Mouse (Mus musculus) CH12.LX (cell line): ENCODE data around the gene Zfp106. TPM values are rescaled to one million over a fixed set of nuclear protein-coding genes. Genes with fewer than 3 reads are reported as not detected.

Source experiments
- DNase-seq: peaks from one replicate; pipeline ENCODE4 v3.0.0-alpha.2; 2013; ENCODE audit errors: extremely low read depth
- H3K27ac ChIP-seq: 2 replicates; pipeline ENCODE4 v1.5.1; 2012; ENCODE audit warnings: low read depth, mild to moderate bottlenecking, control low read depth, moderate library complexity; ENCODE audit not compliant: insufficient read depth
- H3K27me3 ChIP-seq: replicated peaks from 2 replicates; pipeline ENCODE3; 2012; ENCODE audit warnings: inconsistent platforms
- H3K36me3 ChIP-seq, 2 experiments: replicated peaks in 1 of 2; 2 replicates each; pipeline versions ENCODE3 to v1.6.1; 2012; ENCODE audit warnings: inconsistent platforms in 1 of 2, low read length in 1 of 2, mild to moderate bottlenecking in 1 of 2, mixed read lengths in 1 of 2, moderate library complexity in 1 of 2; ENCODE audit not compliant: control insufficient read depth in 1 of 2, insufficient read depth in 1 of 2
- H3K4me1 ChIP-seq, 2 experiments: 2 replicates each; pipeline ENCODE4 v1.6.1; 2012; ENCODE audit warnings: inconsistent platforms in 1 of 2, moderate library complexity in 1 of 2; ENCODE audit not compliant: insufficient read depth in 2 of 2, control insufficient read depth in 1 of 2
- H3K4me2 ChIP-seq: 2 replicates; pipeline ENCODE4 v1.6.1; 2012; ENCODE audit warnings: low read depth, mild to moderate bottlenecking, control low read depth; ENCODE audit not compliant: poor library complexity, insufficient read depth, severe bottlenecking
- H3K4me3 ChIP-seq, 3 experiments: fragments of 150-350 bp in 1 of 3; sonication (generic) in 1 of 3; replicated peaks in 1 of 3; 2 replicates each; pipeline versions ENCODE3 to v1.5.1; 2011 to 2012; ENCODE audit warnings: low read depth in 2 of 3, low read length in 2 of 3, mild to moderate bottlenecking in 2 of 3, moderate library complexity in 2 of 3, control low read depth in 1 of 3, improper control_type of control experiment in 1 of 3, inconsistent platforms in 1 of 3, mixed read lengths in 1 of 3; ENCODE audit not compliant: poor library complexity in 1 of 3
- H3K79me2 ChIP-seq: replicated peaks from 2 replicates; pipeline ENCODE4 v1.6.1; 2012; ENCODE audit warnings: mild to moderate bottlenecking, moderate library complexity; ENCODE audit not compliant: control insufficient read depth, poor library complexity, insufficient read depth, severe bottlenecking; ENCODE audit errors: extremely low read depth
- H3K9ac ChIP-seq: 2 replicates; pipeline ENCODE4 v1.6.1; 2012; ENCODE audit warnings: low read depth, mild to moderate bottlenecking, control low read depth, moderate library complexity; ENCODE audit not compliant: insufficient read depth
- H3K9me3 ChIP-seq: replicated peaks from 2 replicates; pipeline ENCODE3; 2012; ENCODE audit warnings: low read length, inconsistent platforms, mixed read lengths
- BHLHE40 ChIP-seq: IDR thresholded peaks from 2 replicates; pipeline ENCODE4 v1.6.1; 2011; ENCODE audit warnings: mild to moderate bottlenecking, low read depth, low read length, improper control_type of control experiment
- CHD1 ChIP-seq: IDR thresholded peaks from 2 replicates; pipeline ENCODE4 v1.6.1; 2012; ENCODE audit warnings: low read depth, low read length, improper control_type of control experiment, inconsistent platforms
- CHD2 ChIP-seq: IDR thresholded peaks from 2 replicates; pipeline ENCODE4 v1.6.1; 2011; ENCODE audit warnings: low read length, improper control_type of control experiment
- ELF1 ChIP-seq: IDR thresholded peaks from 2 replicates; pipeline ENCODE4 v1.6.1; 2014; ENCODE audit warnings: low read depth, mild to moderate bottlenecking, inconsistent platforms, low read length, improper control_type of control experiment
- EP300 ChIP-seq: IDR thresholded peaks from 2 replicates; pipeline ENCODE4 v1.6.1; 2011; ENCODE audit warnings: low read length, improper control_type of control experiment
- ETS1 ChIP-seq: conservative IDR thresholded peaks from 2 replicates; pipeline ENCODE4 v1.6.1; 2012; ENCODE audit warnings: low read depth, mild to moderate bottlenecking, inconsistent platforms, low read length, improper control_type of control experiment, moderate library complexity
- GABPA ChIP-seq: IDR thresholded peaks from 2 replicates; pipeline ENCODE4 v1.6.1; 2012; ENCODE audit warnings: low read depth, low read length, improper control_type of control experiment, inconsistent platforms; ENCODE audit not compliant: insufficient replicate concordance
- HCFC1 ChIP-seq: IDR thresholded peaks from 2 replicates; pipeline ENCODE4 v1.6.1; 2012; ENCODE audit warnings: low read depth, mild to moderate bottlenecking, inconsistent platforms, low read length, improper control_type of control experiment
- JUN ChIP-seq: IDR thresholded peaks from 2 replicates; pipeline ENCODE4 v1.6.1; 2011; ENCODE audit warnings: low read depth, mild to moderate bottlenecking, low read length, improper control_type of control experiment, moderate library complexity; ENCODE audit not compliant: insufficient read depth
- JUND ChIP-seq: conservative IDR thresholded peaks from 2 replicates; pipeline ENCODE4 v1.6.1; 2011; ENCODE audit warnings: low read depth, low read length, improper control_type of control experiment
- KAT2A ChIP-seq: IDR thresholded peaks from 2 replicates; pipeline ENCODE4 v1.6.1; 2012; ENCODE audit warnings: low read length, improper control_type of control experiment, inconsistent platforms; ENCODE audit not compliant: insufficient replicate concordance
- MAX ChIP-seq: IDR thresholded peaks from 2 replicates; pipeline ENCODE4 v1.6.1; 2011; ENCODE audit warnings: low read length, improper control_type of control experiment
- MAZ ChIP-seq: IDR thresholded peaks from 2 replicates; pipeline ENCODE4 v1.6.1; 2012; ENCODE audit warnings: low read depth, mild to moderate bottlenecking, inconsistent platforms, low read length, improper control_type of control experiment, moderate library complexity
- MEF2A ChIP-seq: IDR thresholded peaks from 2 replicates; pipeline ENCODE4 v1.6.1; 2014; ENCODE audit warnings: low read depth, mild to moderate bottlenecking, inconsistent platforms, low read length, improper control_type of control experiment, borderline replicate concordance
- MYC ChIP-seq: IDR thresholded peaks from 2 replicates; pipeline ENCODE4 v1.6.1; 2011; ENCODE audit warnings: low read depth, mild to moderate bottlenecking, improper control_type of control experiment, low read length
- NELFE ChIP-seq: IDR thresholded peaks from 2 replicates; pipeline ENCODE4 v1.6.1; 2011; ENCODE audit warnings: low read depth, low read length, improper control_type of control experiment
- NRF1 ChIP-seq: IDR thresholded peaks from 2 replicates; pipeline ENCODE4 v1.6.1; 2014; ENCODE audit warnings: low read depth, mild to moderate bottlenecking, inconsistent platforms, low read length, improper control_type of control experiment, moderate library complexity
- PAX5 ChIP-seq: IDR thresholded peaks from 2 replicates; pipeline ENCODE4 v1.6.1; 2012; ENCODE audit warnings: low read length, inconsistent platforms, mixed read lengths
- RAD21 ChIP-seq: IDR thresholded peaks from 2 replicates; pipeline ENCODE4 v1.6.1; 2011; ENCODE audit warnings: low read depth, mild to moderate bottlenecking, low read length, improper control_type of control experiment, moderate library complexity
- RCOR1 ChIP-seq: conservative IDR thresholded peaks from 2 replicates; pipeline ENCODE4 v1.6.1; 2012; ENCODE audit warnings: low read depth, mild to moderate bottlenecking, inconsistent platforms, low read length, improper control_type of control experiment
- SIN3A ChIP-seq: IDR thresholded peaks from 2 replicates; pipeline ENCODE4 v1.6.1; 2012; ENCODE audit warnings: low read length, improper control_type of control experiment, inconsistent platforms
- SMC3 ChIP-seq: IDR thresholded peaks from 2 replicates; pipeline ENCODE4 v1.6.1; 2011; ENCODE audit warnings: low read depth, low read length, improper control_type of control experiment
- TBP ChIP-seq: conservative IDR thresholded peaks from 2 replicates; pipeline ENCODE4 v1.6.1; 2011; ENCODE audit warnings: low read depth, low read length, improper control_type of control experiment
- TCF12 ChIP-seq: IDR thresholded peaks from 2 replicates; pipeline ENCODE4 v1.6.1; 2014; ENCODE audit warnings: low read depth, mild to moderate bottlenecking, inconsistent platforms, low read length, improper control_type of control experiment
- UBTF ChIP-seq: IDR thresholded peaks from 2 replicates; pipeline ENCODE4 v1.6.1; 2012; ENCODE audit warnings: low read depth, mild to moderate bottlenecking, inconsistent platforms, low read length, improper control_type of control experiment, moderate library complexity
- USF1 ChIP-seq: IDR thresholded peaks from 2 replicates; pipeline ENCODE4 v1.6.1; 2014; ENCODE audit warnings: low read depth, mild to moderate bottlenecking, inconsistent platforms, low read length, improper control_type of control experiment
- USF2 ChIP-seq: conservative IDR thresholded peaks from 2 replicates; pipeline ENCODE4 v1.6.1; 2011; ENCODE audit warnings: low read depth, low read length, improper control_type of control experiment
- ZC3H11A ChIP-seq: IDR thresholded peaks from 2 replicates; pipeline ENCODE4 v1.6.1; 2012; ENCODE audit warnings: low read depth, mild to moderate bottlenecking, inconsistent platforms, low read length, improper control_type of control experiment
- ZKSCAN1 ChIP-seq: IDR thresholded peaks from 2 replicates; pipeline ENCODE4 v1.6.1; 2012; ENCODE audit warnings: low read depth, inconsistent platforms, low read length, improper control_type of control experiment, borderline replicate concordance
- ZMIZ1 ChIP-seq: IDR thresholded peaks from 2 replicates; pipeline ENCODE4 v1.6.1; 2012; ENCODE audit warnings: low read depth, mild to moderate bottlenecking, inconsistent platforms, low read length, improper control_type of control experiment
- ZNF384 ChIP-seq: IDR thresholded peaks from 2 replicates; pipeline ENCODE4 v1.6.1; 2012; ENCODE audit warnings: low read depth, low read length, improper control_type of control experiment, inconsistent platforms
- dilution Hi-C: fragments of 300-500 bp; cut with MboI; formaldehyde crosslinking; loops from 2 replicates; pipeline ENCODE4 v1.14.3; 2020; ENCODE audit warnings: low sequenced_read_pairs; ENCODE audit not compliant: extremely low pct_unique_long_range_greater_than_20kb, extremely low pct_ligation_motif_present
- in situ Hi-C: fragments of 300-500 bp; cut with MboI; formaldehyde crosslinking; loops from 3 replicates; pipeline ENCODE4 v1.14.3; 2019; ENCODE audit warnings: low sequenced_read_pairs, low pct_ligation_motif_present, low pct_unique_long_range_greater_than_20kb, mixed read lengths
- polyA plus RNA-seq: library from polyadenylated mRNA; unstranded; fragments of >175 nt; gene quantifications from 2 replicates; pipeline ENCODE4 v1.2.1, GENCODE M21; 2012; ENCODE audit warnings: low read depth; ENCODE audit not compliant: insufficient read length
- total RNA-seq, 2 experiments: library from RNA; depleted of rRNA; stranded (reverse); fragments of 300-350 nt in 1 of 2; fragments of >200 nt in 1 of 2; gene quantifications; 2 replicates each; pipeline ENCODE4 v1.2.3; 2012 to 2014

Gene Zfp106
- total and polyA plus RNA-seq, 3 experiments, result 93.8 to 183 (median 130) TPM

GRCm38 (mm10) chr2:120589759-120590158, 26.1 kb upstream of the Zfp106 start:
- Histone ChIP-seq H3K4me2 (no peak overlapping the region), H3K9ac (no peak overlapping the region), H3K27me3 (no peaks in the 10 kb centered on the region), H3K27ac (no peak overlapping the region), H3K9me3 (no peaks in the 10 kb centered on the region), H3K79me2 (no peaks in the 10 kb centered on the region), H3K36me3 (peaks cover 14 to 57% of the 10 kb centered on the region in 2 experiments), H3K4me1 (peaks cover 0 to 6% of the 10 kb centered on the region in 2 experiments; a peak in 1 of 4 replicates), H3K4me3 (no peak overlapping the region)
- in situ Hi-C loops (no loop called here), dilution Hi-C loops (no loop called here)
- DNase-seq, result no peak
- no peak for TF ChIP-seq TBP
- no peak for TF ChIP-seq USF2
- no peak for TF ChIP-seq CHD2
- no peak for TF ChIP-seq SIN3A
- no peak for TF ChIP-seq MAX
- no peak for TF ChIP-seq TCF12
- TF ChIP-seq RAD21, result no peak
- no peak for TF ChIP-seq BHLHE40
- TF ChIP-seq GABPA, result no peak
- TF ChIP-seq ZC3H11A, result no peak
- no peak for TF ChIP-seq MEF2A
- no peak for TF ChIP-seq ETS1
- no peak for TF ChIP-seq ZNF384

DNA sequence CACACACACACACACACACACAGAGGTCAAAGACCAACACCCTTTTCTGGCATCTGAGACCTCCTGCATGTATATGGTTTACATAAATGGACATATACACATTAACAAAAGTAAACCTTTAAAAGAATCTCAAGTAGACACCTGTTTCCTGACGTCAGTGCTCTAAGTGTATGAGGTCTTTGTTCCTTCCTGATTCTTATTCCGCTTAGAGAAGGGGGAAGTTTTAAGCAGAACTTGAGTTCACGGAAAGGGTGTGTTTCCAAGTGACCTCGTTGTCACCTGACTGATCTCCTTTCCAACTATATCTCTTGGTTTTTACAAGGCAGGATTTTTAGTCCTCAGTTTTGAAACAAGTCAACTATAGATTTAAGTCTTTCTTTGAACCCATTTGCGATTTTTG, 14.6 kb upstream of the Zfp106 start:
- Histone ChIP-seq H3K27me3 (no peaks in the 10 kb centered on the region), H3K9ac (no peak overlapping the region; the same call in 1 of the 2 replicates), H3K4me3 (no peak overlapping the region), H3K79me2 (peaks cover 22% of the 10 kb centered on the region), H3K9me3 (no peaks in the 10 kb centered on the region), H3K4me1 (peaks cover 2 to 60% of the 10 kb centered on the region in 2 experiments; a peak in 3 of 4 replicates), H3K36me3 (peaks cover 0 to 18% of the 10 kb centered on the region in 2 experiments), H3K27ac (no peak overlapping the region), H3K4me2 (no peak overlapping the region)
- peak; percentile 9; the same call in 1 of the 2 replicates for TF ChIP-seq JUN
- no peak for TF ChIP-seq USF1
- TF ChIP-seq NRF1, result no peak
- TF ChIP-seq MAZ, result no peak
- no peak for TF ChIP-seq ZMIZ1
- TF ChIP-seq TCF12, result no peak
- TF ChIP-seq ETS1, result 0 out of 2 replicates have a peak, but pooled peaks have one; percentile 15
- TF ChIP-seq ZNF384, result no peak
- no peak for TF ChIP-seq PAX5
- TF ChIP-seq EP300, result peak; percentile 16; the same call in 1 of the 2 replicates
- TF ChIP-seq GABPA, result no peak
- no peak for TF ChIP-seq ZKSCAN1
- TF ChIP-seq SMC3, result no peak
- TF ChIP-seq RCOR1, result no peak
- no peak for TF ChIP-seq ELF1
- TF ChIP-seq SIN3A, result no peak
- TF ChIP-seq NELFE, result no peak
- TF ChIP-seq MAX, result no peak
- no peak for TF ChIP-seq USF2
- no peak for TF ChIP-seq KAT2A
- no peak for TF ChIP-seq CHD1
- TF ChIP-seq JUND, result no peak
- TF ChIP-seq MYC, result no peak
- no peak for TF ChIP-seq TBP
- TF ChIP-seq UBTF, result no peak
- peak; percentile 52 for TF ChIP-seq BHLHE40
- TF ChIP-seq HCFC1, result no peak
- dilution Hi-C loops, result no loop called here
- peak; percentile 59 for DNase-seq
- in situ Hi-C loops, result no loop called here
